Mouse (Mus musculus): ENCODE measurements around the gene Sstr2. TPM values are rescaled to one million over a fixed set of nuclear protein-coding genes. Genes with fewer than 3 reads are reported as not detected.

Sstr2 gene
- polyA plus RNA-seq, 1 experiment from 2014 or later, result 15.5 TPM

- Histone ChIP-seq H3K27ac (no peak overlapping the region), H3K4me2 (no peak overlapping the region), H3K4me3 (no peak overlapping the region), H3K36me3 (replicated peaks) (no peaks in the 10 kb centered on the region), H3K9ac (no peak overlapping the region), H3K27me3 (replicated peaks) (no peaks in the 10 kb centered on the region), H3K9me3 (no peaks in the 10 kb centered on the region), H3K4me1 (peaks cover 16% of the 10 kb centered on the region)
- 97% methylated on average over 12 of the region's 12 CpGs for WGBS
- ATAC-seq (replicated peaks), result no peak
These were observed 11.6 kb upstream of the Sstr2 start for GRCm38 (mm10) chr11:113607556-113607955.

GRCm38 (mm10) chr11:113609581-113609980, 9.6 kb upstream of the Sstr2 start:
- no peak overlapping the region for H3K4me2 ChIP-seq
- H3K27me3 ChIP-seq (replicated peaks), result no peaks in the 10 kb centered on the region
- no peak overlapping the region for H3K9ac ChIP-seq
- H3K4me1 ChIP-seq, result peaks cover 10% of the 10 kb centered on the region
- H3K4me3 ChIP-seq, result no peak overlapping the region
- no peaks in the 10 kb centered on the region for H3K9me3 ChIP-seq
- 79% methylated on average over 5 of the region's 5 CpGs for WGBS
- H3K36me3 ChIP-seq (replicated peaks), result no peaks in the 10 kb centered on the region
- no peak overlapping the region for H3K27ac ChIP-seq
- ATAC-seq (replicated peaks), result no peak

DNA sequence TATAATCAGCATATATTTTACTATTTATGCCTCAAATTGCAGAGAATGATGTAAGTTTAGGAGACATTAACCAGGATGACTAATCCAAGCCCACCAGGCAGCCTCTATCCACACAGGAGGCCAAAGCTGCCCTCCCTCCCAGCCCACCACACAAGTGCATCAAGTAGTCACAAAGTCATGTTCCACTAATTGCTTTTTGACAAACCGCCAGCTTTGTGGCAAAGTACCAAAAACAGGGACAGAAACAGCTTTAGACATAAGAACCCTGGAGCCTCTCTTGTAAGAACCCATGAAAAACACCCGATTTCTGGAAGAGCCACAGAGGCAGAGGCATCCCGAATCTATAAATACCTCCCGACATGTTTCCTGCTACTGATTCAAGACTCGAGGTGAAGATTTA, 8.9 kb upstream of the Sstr2 start:
- Histone ChIP-seq H3K4me1 (peaks cover 10% of the 10 kb centered on the region), H3K36me3 (replicated peaks) (no peaks in the 10 kb centered on the region), H3K27ac (no peak overlapping the region), H3K4me3 (no peak overlapping the region), H3K9me3 (no peaks in the 10 kb centered on the region), H3K9ac (no peak overlapping the region), H3K4me2 (no peak overlapping the region), H3K27me3 (replicated peaks) (no peaks in the 10 kb centered on the region)
- ATAC-seq (replicated peaks), result no peak
- WGBS, result 78% methylated on average over 5 of the region's 5 CpGs

DNA sequence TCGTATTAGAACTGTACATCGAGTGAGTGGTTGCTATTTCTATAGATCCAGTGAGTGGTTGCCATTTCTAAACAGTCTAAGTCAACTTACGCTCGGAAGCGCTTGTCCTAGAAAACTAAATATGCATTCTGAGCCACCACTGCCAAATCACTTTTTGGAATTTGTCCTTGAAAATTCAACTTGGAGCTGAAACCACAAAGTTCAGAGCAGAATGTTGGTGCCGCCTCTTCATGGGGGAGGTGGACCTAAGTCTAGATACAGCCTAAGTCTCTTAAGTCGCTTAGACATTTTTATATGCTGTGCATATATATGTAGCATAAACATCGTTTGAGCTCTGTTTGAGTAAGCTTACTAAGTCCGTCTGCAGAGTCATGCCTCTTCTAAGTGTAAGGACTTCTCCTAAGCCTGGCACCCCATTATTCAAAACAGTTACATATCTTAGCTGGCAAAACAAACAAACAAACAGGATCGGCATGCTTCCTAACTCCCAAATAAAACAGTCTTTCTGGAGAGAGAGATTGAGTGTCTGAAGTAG, 8.0 kb upstream of the Sstr2 start:
- no peak overlapping the region for H3K4me3 ChIP-seq
- no peak overlapping the region for H3K9ac ChIP-seq
- 87% methylated on average over 10 of the region's 10 CpGs for WGBS
- 0 out of 2 replicates have a peak overlapping the region, but pooled peaks have one; percentile 68 for H3K27ac ChIP-seq
- H3K27me3 ChIP-seq (replicated peaks), result no peaks in the 10 kb centered on the region; the same call in 1 of the 2 replicates
- no peaks in the 10 kb centered on the region for H3K36me3 ChIP-seq (replicated peaks)
- ATAC-seq (replicated peaks), result no peak
- no peak overlapping the region for H3K4me2 ChIP-seq
- no peaks in the 10 kb centered on the region for H3K9me3 ChIP-seq
- H3K4me1 ChIP-seq, result peaks cover 10% of the 10 kb centered on the region

GRCm38 (mm10) chr11:113611664-113612611, 7.2 kb upstream of the Sstr2 start:
- ATAC-seq (replicated peaks), result peak; percentile 72
- H3K4me3 ChIP-seq, result no peak overlapping the region
- H3K36me3 ChIP-seq (replicated peaks), result no peaks in the 10 kb centered on the region
- H3K9ac ChIP-seq, result no peak overlapping the region
- 0 out of 2 replicates have a peak overlapping the region, but pooled peaks have one; percentile 3 for H3K4me2 ChIP-seq
- H3K9me3 ChIP-seq, result no peaks in the 10 kb centered on the region
- H3K4me1 ChIP-seq, result peaks cover 10% of the 10 kb centered on the region
- WGBS, result 9% methylated on average over 24 of the region's 24 CpGs
- H3K27ac ChIP-seq, result peak overlapping the region; percentile 68
- H3K27me3 ChIP-seq (replicated peaks), result no peaks in the 10 kb centered on the region; the same call in 1 of the 2 replicates

DNA sequence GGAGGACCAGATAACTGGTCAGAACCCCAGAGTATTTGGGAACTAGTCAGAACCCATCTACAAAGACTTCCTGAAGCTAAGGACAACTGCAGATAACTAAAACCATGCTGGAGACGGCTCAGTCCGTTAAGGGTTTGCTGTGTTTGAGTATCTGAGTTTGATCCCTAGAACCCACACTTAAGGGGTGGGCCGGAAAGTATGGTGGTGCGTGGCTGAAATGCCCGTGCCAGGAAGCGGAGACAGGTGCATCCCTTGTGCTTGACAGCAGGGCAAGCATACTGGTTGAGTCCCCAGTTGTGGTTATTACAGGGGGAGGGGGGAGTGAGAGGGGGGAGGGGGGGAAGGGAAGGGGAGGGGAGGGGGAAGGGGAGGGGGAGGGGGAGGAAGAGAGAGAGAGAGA, 4.7 kb upstream of the Sstr2 start:
- ATAC-seq (replicated peaks), result no peak
- Histone ChIP-seq H3K9ac (no peak overlapping the region), H3K4me3 (no peak overlapping the region), H3K27ac (no peak overlapping the region), H3K36me3 (replicated peaks) (no peaks in the 10 kb centered on the region), H3K4me1 (peaks cover 32% of the 10 kb centered on the region), H3K4me2 (no peak overlapping the region), H3K27me3 (replicated peaks) (peaks cover 5% of the 10 kb centered on the region; the same call in 1 of the 2 replicates), H3K9me3 (no peaks in the 10 kb centered on the region)
- WGBS, result 88% methylated on average over 6 of the region's 6 CpGs

- Histone ChIP-seq H3K4me1 (peaks cover 39% of the 10 kb centered on the region), H3K4me2 (no peak overlapping the region), H3K9me3 (no peaks in the 10 kb centered on the region), H3K27ac (no peak overlapping the region), H3K27me3 (replicated peaks) (peaks cover 5% of the 10 kb centered on the region; the same call in 1 of the 2 replicates), H3K9ac (no peak overlapping the region), H3K4me3 (no peak overlapping the region), H3K36me3 (replicated peaks) (no peaks in the 10 kb centered on the region)
- no peak for ATAC-seq (replicated peaks)
- 47% methylated on average over 14 of the region's 14 CpGs for WGBS
These were observed 1.8 kb upstream of the Sstr2 start for GRCm38 (mm10) chr11:113617132-113617911.

- Histone ChIP-seq H3K27ac (no peak overlapping the region), H3K27me3 (replicated peaks) (peaks cover 5% of the 10 kb centered on the region; the same call in 1 of the 2 replicates), H3K4me2 (peak overlapping the region; percentile 97), H3K9ac (no peak overlapping the region; the same call in 1 of the 2 replicates), H3K9me3 (no peaks in the 10 kb centered on the region), H3K4me1 (peaks cover 37% of the 10 kb centered on the region), H3K36me3 (replicated peaks) (no peaks in the 10 kb centered on the region), H3K4me3 (peak overlapping the region; percentile 58)
- ATAC-seq (replicated peaks), result no peak
- WGBS, result 27% methylated on average over 4 of the region's 4 CpGs
These were observed 855 bp upstream of the Sstr2 start for GRCm38 (mm10) chr11:113618303-113618671.

DNA sequence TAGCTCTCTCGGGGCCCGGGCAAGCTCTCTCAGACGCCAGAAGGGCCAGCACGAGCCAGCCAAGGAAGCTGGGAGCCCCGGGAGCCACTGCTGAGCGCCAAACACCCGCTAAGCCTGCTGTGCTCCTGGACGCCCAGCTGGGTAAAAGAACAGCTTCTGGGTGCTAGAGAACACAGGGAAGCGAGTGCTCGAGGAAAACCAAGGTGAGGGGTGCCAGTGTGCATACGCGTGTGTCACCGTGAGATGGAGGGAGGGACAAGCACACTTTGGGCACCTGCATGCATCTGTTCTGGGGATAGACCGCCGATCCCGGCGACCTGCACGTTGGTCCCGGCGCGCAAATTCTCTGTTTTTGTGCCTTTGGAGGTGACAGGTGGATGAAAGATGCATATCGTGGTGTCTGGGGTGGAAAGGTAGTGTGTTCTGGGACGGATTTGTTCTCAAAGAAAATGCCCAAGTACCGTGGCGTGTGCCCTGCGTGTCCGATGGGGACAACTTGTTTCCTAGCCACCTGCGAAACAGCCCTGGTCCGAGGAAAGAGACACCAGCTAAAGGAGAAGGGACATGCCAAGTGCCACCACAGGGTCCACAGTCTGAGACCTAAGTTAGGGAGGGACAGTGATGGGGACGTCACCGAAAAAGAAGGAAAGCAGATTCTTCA, 408 bp downstream of the Sstr2 start:
- H3K4me1 ChIP-seq, result peaks cover 37% of the 10 kb centered on the region
- no peaks in the 10 kb centered on the region for H3K36me3 ChIP-seq (replicated peaks)
- H3K27me3 ChIP-seq (replicated peaks), result peaks cover 5% of the 10 kb centered on the region; the same call in 1 of the 2 replicates
- peak overlapping the region; percentile 97 for H3K4me2 ChIP-seq
- H3K9me3 ChIP-seq, result no peaks in the 10 kb centered on the region
- H3K4me3 ChIP-seq, result peak overlapping the region; percentile 58
- peak overlapping the region; percentile 38; the same call in 1 of the 2 replicates for H3K27ac ChIP-seq
- peak; percentile 46 for ATAC-seq (replicated peaks)
- peak overlapping the region; percentile 58 for H3K9ac ChIP-seq
- 2% methylated on average over 31 of the region's 31 CpGs for WGBS

GRCm38 (mm10) chr11:113621001-113621400, 1.9 kb downstream of the Sstr2 start:
- 59% methylated on average over 2 of the region's 2 CpGs for WGBS
- H3K36me3 ChIP-seq (replicated peaks), result 0 out of 2 replicates have a peak, but pooled peaks cover 4% of the 10 kb centered on the region

GRCm38 (mm10) chr11:113622028-113622427, 2.9 kb downstream of the Sstr2 start:
- peaks cover 37% of the 10 kb centered on the region for H3K4me1 ChIP-seq
- 0 out of 2 replicates have a peak, but pooled peaks cover 4% of the 10 kb centered on the region for H3K36me3 ChIP-seq (replicated peaks)
- no peak overlapping the region for H3K4me3 ChIP-seq
- no peaks in the 10 kb centered on the region for H3K9me3 ChIP-seq
- no peak for ATAC-seq (replicated peaks)
- no peak overlapping the region for H3K27ac ChIP-seq
- no peak overlapping the region for H3K9ac ChIP-seq
- H3K27me3 ChIP-seq (replicated peaks), result 0 out of 2 replicates have a peak, but pooled peaks cover 5% of the 10 kb centered on the region
- 88% methylated on average over 4 of the region's 4 CpGs for WGBS
- no peak overlapping the region for H3K4me2 ChIP-seq

More at GRCm38 (mm10) chr11:113621001-113621400, 1.9 kb downstream of the Sstr2 start:
- Histone ChIP-seq H3K4me2 (peak overlapping the region; percentile 97), H3K9ac (no peak overlapping the region), H3K27ac (no peak overlapping the region), H3K9me3 (no peaks in the 10 kb centered on the region), H3K4me3 (peak overlapping the region; percentile 58), H3K4me1 (peaks cover 37% of the 10 kb centered on the region), H3K27me3 (replicated peaks) (peaks cover 5% of the 10 kb centered on the region; the same call in 1 of the 2 replicates)
- ATAC-seq (replicated peaks), result no peak
